Mouse (Mus musculus): ENCODE results near the gene Lpin2. TPM values are rescaled to one million over a fixed set of nuclear protein-coding genes. Genes with fewer than 3 reads are reported as not detected.

Lpin2 gene
- total RNA-seq, 2 experiments from 2014 or later: 8.2 to 9.5 TPM

DNA sequence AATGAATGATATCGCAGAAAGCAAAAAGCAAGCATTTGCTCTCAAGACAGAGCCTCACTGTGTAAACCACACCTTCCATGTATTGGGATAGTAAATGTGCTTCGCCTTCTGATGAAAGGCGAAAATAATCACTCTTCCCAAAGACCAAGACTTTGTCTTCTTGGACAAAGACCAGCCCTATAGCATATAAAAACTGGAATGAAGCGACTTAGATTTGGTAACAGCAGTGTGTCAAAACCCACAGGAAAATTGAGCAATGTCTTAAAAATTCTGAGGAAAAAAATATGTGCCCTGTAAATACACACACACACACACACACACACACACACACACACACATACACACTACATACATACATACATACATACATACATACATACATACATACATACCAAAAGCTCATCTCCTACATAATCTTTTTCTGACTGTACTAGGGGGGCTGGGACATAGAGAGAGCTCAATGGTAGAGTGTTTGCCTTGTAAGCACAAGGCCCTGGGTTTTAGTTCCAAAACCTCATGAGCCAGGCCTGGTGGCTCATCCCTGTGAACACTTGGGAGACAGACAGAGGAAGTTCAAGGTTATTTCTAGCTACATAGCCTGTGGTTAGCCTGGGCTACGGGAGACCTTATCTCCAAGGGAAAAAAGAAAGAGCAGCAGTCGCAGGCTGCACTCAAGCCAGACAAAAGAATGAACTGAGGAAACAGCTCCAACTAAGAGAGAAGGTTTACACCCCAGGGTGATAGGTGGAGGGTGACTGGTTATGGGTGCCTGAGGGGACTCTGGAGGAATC, 95.5 kb downstream of the Lpin2 start:
- DNase-seq (ENCODE audit: low spot score): no peak
- intact Hi-C loops (cut with DNase I): no loop called here

GRCm38 (mm10) chr17:71282716-71283115, 100.4 kb downstream of the Lpin2 start:
- DNase-seq (ENCODE audit: low spot score): no peak
- intact Hi-C loops (cut with DNase I): no loop called here

DNA sequence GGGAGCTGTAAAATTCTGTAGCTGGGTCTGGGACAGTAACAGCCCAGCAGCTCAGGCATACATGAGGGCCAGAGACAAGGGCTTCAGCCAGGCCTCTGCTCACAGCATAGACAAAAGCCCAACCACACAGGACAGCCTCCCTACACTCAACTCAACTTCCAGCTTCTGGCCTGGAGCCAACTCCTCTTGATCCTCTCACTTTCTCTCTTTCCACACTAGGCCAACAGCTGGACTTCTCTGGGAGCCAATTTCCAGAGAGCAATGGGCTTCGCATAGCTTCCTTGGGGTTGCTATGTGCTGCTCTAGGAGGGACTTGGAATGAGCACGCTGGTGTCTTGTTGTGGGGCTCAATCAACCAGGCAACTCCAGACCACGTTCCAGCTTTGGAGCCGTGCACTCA, 100.9 kb downstream of the Lpin2 start:
- intact Hi-C loops (cut with DNase I): no loop called here
- DNase-seq (ENCODE audit: low spot score): peak; percentile 63

DNA sequence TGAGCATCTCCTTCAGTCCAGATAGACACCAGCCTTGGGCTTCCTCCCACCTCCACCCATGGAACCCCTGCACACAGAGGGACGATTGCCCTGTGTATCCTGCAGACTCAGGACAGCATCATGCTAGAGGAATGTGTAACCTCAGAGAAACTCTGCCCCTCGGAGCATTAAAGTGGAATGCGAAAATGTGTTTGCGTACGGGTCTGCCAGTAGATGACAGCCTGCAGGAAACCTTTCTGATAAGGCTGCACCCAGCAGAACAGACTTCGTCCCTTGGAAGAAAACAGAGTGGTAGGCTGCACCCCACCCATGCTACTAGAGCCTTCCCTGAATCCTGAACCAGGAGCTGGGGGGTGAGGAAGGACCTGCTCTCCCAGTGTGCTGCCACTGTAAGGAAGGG, 102.5 kb downstream of the Lpin2 start:
- intact Hi-C loops (cut with DNase I): loop anchor here (1.0 kb wide), 1 partner anchor 14 kb away; no protein-coding TSS in a partner anchor
- no peak for DNase-seq (ENCODE audit: low spot score)

GRCm38 (mm10) chr17:71285929-71286328, 103.6 kb downstream of the Lpin2 start:
- DNase-seq (ENCODE audit: low spot score): peak; percentile 60
- intact Hi-C loops (cut with DNase I): loop anchor here (1.0 kb wide), 1 partner anchor 15 kb away; no protein-coding TSS in a partner anchor

DNA sequence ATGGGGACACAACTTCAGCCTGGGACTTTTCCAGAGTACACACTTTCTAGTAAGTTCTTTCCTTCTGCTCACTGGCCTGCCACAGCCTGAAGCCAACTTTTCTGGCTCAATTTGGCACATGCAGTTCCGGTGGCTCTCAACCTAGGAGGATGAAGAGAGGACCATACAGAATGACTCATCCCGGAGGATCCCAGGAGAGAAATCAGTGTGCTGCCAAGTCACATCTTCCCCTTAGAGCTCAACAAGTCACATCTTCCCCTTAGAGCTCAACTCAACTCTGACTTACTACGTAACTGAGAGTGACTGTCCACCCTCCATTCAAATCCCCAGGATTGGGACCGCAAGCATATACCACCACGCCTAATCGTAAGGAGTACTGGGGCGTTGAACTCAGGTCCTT, 105.2 kb downstream of the Lpin2 start:
- no peak for DNase-seq (ENCODE audit: low spot score)
- intact Hi-C loops (cut with DNase I): no loop called here

DNA sequence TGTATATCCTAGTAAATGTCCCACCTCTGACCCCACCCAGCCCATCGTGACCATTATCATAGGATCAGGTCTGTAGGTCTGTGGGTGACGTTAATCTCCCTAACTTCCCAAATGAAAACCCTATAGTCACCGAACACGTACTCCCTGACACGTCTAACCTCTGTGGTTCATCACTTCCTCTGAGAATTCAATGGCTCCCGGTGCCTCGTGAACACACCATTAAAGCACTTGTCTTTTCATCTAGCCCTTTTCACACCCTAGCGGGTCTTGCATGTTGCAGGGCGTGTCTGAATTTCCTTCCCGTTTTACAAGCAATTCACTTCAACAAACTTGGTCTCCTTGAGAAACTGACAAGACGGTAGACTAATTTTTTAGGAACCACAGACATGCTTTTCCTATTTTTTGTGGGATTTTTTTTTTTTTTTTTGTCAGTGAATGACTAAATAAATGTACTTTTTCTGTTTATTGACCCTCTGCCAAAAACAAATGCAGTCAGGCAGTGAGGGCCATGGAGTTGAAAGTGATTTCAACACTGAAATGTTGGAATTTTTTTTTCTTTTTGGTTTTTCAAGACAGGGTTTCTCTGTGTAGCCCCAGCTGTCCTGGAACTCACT, 105.9 kb downstream of the Lpin2 start:
- no peak for DNase-seq (ENCODE audit: low spot score)
- intact Hi-C loops (cut with DNase I): no loop called here

DNA sequence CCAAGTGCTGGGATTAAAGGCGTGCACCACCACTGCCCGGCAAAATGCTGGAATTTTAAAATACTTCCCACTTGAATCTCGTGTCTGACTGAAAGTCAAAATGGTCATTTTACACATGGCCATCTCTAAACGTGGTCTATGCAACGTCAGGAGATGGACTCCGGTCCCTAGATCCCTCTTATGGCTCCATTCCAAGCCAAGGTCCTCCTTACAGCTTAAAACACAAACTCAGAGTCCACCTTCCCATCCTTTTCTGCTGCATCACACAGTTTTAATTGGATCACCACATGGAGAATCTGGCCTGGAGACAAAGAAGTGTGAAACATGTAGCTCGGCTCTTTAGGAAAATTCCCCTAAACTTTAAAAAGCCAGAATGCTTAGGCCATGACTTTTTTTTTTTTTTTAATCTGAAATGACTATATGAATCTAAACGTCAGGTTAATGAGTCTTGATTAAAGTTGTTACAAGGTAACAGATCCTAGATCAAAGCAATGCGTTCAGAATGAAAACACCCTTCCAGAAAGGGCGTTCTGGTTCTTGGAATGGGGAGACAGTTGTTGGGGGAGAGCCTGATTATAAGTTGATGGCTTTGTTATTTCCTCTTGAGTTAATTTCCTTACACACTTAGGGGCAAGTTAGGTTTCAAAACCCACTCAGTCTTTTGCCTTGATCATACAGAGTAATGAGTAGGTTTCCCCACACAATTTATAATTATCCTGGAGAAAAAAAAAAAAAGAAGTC, 106.6 kb downstream of the Lpin2 start:
- intact Hi-C loops (cut with DNase I): no loop called here
- no peak for DNase-seq (ENCODE audit: low spot score)

- no peak for DNase-seq (ENCODE audit: low spot score)
- intact Hi-C loops (cut with DNase I): no loop called here
Observed at GRCm38 (mm10) chr17:71289572-71290176, 107.3 kb downstream of the Lpin2 start.

DNA sequence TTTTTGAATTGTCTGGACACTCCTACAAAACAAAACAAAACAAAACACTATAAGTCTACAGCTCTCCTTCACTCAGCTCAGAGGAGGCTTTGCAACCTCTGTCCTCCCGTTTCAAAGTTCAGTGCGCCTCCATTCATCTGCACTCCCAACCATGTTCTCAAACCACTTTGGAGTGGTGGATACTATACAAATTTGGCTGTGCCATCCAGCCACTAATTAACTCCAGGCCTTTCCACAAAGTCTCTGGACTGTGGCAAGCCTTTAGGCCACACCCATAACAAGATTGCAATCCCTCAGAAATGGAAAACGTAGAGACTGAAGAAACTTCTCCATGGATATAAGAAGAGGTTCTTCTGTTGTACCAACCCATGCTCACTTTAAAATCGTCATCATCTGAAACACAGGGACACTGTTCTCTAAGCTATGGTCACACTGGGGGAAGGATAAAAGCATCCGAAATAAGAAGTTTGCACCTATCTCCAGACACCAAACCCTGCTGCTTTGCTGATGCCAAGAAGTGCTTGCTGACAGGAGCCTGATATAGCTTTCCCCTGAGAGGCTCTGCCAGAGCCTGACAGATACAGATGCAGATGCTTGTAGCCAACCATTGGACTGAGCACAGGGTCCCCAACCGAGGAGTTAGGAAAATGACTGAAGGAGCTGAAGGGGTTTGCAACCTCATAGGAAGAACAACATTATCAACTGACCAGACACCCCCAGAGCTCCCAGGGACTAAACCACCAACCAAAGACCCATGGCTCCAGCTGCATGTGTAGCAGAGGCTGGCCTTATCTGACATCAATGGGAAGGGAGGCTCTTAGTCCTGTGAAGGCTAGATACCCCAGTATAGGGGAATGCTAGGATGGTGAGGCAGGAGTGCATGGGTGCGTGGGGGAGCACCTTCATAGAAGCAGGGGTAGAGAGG, 108.4 kb downstream of the Lpin2 start:
- intact Hi-C loops (cut with DNase I): no loop called here
- no peak for DNase-seq (ENCODE audit: low spot score)

GRCm38 (mm10) chr17:71291897-71292420, 109.6 kb downstream of the Lpin2 start:
- no peak for DNase-seq (ENCODE audit: low spot score)
- intact Hi-C loops (cut with DNase I): no loop called here

- intact Hi-C loops (cut with DNase I): no loop called here
Observed at GRCm38 (mm10) chr17:71292897-71293296, 110.5 kb downstream of the Lpin2 start.

GRCm38 (mm10) chr17:71294570-71294969, 112.2 kb downstream of the Lpin2 start:
- no peak for DNase-seq (ENCODE audit: low spot score)
- intact Hi-C loops (cut with DNase I): no loop called here

More at GRCm38 (mm10) chr17:71292897-71293296, 110.5 kb downstream of the Lpin2 start:
- DNase-seq (ENCODE audit: low spot score): no peak

Other genes with a start within 250 kb of the Lpin2 start
- gene Myom1, start 179.9 kb upstream of the Lpin2 start, total RNA-seq (2021): 1,000 to 10,000 TPM; 1,192 to 1,218 TPM
- gene Myl12a, start 179.7 kb upstream of the Lpin2 start, total RNA-seq (2021): 100 to 1,000 TPM; 944 to 988 TPM
- 10 to 100 TPM; 64.3 to 73.1 TPM for gene Emilin2, start 129.4 kb downstream of the Lpin2 start, total RNA-seq (2021)

Measured in heart, postnatal 25 days (tissue).